Mouse (Mus musculus): ENCODE data around the gene Glt1d1. TPM values are rescaled to one million over a fixed set of nuclear protein-coding genes. Genes with fewer than 3 reads are reported as not detected.

The Glt1d1 gene
- polyA plus RNA-seq, 1 experiment from 2014 or later, result 1.9 TPM

- no peaks in the 10 kb centered on the region for H3K4me1 ChIP-seq
- no peak overlapping the region for H3K9ac ChIP-seq
- H3K36me3 ChIP-seq (replicated peaks), result peaks cover 10% of the 10 kb centered on the region; the same call in 1 of the 2 replicates
- no peak for ATAC-seq (ENCODE audit: low FRiP score)
- H3K27ac ChIP-seq, result no peak overlapping the region
- H3K9me3 ChIP-seq, result 0 out of 2 replicates have a peak, but pooled peaks cover 3% of the 10 kb centered on the region
- WGBS, result 93% methylated on average over 2 of the region's 2 CpGs
- H3K27me3 ChIP-seq, result no peaks in the 10 kb centered on the region
- H3K4me3 ChIP-seq (replicated peaks), result no peak overlapping the region
- no peak overlapping the region for H3K4me2 ChIP-seq
Observed at GRCm38 (mm10) chr5:127677561-127677960, 45.5 kb downstream of the Glt1d1 start.

- Histone ChIP-seq H3K9me3 (0 out of 2 replicates have a peak, but pooled peaks cover 3% of the 10 kb centered on the region), H3K9ac (no peak overlapping the region), H3K27ac (no peak overlapping the region), H3K4me1 (no peaks in the 10 kb centered on the region), H3K4me2 (no peak overlapping the region), H3K4me3 (replicated peaks) (no peak overlapping the region), H3K27me3 (no peaks in the 10 kb centered on the region), H3K36me3 (replicated peaks) (peaks cover 10% of the 10 kb centered on the region; the same call in 1 of the 2 replicates)
- 94% methylated on average over 5 of the region's 5 CpGs for WGBS
- no peak for ATAC-seq (ENCODE audit: low FRiP score)
Observed at GRCm38 (mm10) chr5:127678501-127678900, 46.4 kb downstream of the Glt1d1 start.

GRCm38 (mm10) chr5:127688568-127689170, 56.6 kb downstream of the Glt1d1 start:
- WGBS, result 80% methylated on average over 9 of the region's 9 CpGs
- Histone ChIP-seq H3K9me3 (no peaks in the 10 kb centered on the region), H3K27me3 (no peaks in the 10 kb centered on the region), H3K9ac (no peak overlapping the region), H3K4me1 (no peaks in the 10 kb centered on the region), H3K36me3 (replicated peaks) (no peaks in the 10 kb centered on the region), H3K27ac (no peak overlapping the region), H3K4me3 (replicated peaks) (no peak overlapping the region), H3K4me2 (no peak overlapping the region)
- no peak for ATAC-seq (ENCODE audit: low FRiP score)

- Histone ChIP-seq H3K9ac (no peak overlapping the region), H3K4me1 (no peaks in the 10 kb centered on the region), H3K4me3 (replicated peaks) (no peak overlapping the region), H3K36me3 (replicated peaks) (no peaks in the 10 kb centered on the region), H3K27ac (no peak overlapping the region), H3K9me3 (no peaks in the 10 kb centered on the region), H3K4me2 (no peak overlapping the region), H3K27me3 (no peaks in the 10 kb centered on the region)
- whole genome bisulfite sequencing, result 91% methylated on average over 10 of the region's 10 CpGs
- ATAC-seq (ENCODE audit: low FRiP score), result no peak
Observed at GRCm38 (mm10) chr5:127691085-127691484, 59.0 kb downstream of the Glt1d1 start.

GRCm38 (mm10) chr5:127691581-127691980, 59.5 kb downstream of the Glt1d1 start:
- Histone ChIP-seq H3K27me3 (no peaks in the 10 kb centered on the region), H3K36me3 (replicated peaks) (no peaks in the 10 kb centered on the region), H3K9ac (no peak overlapping the region), H3K4me2 (no peak overlapping the region), H3K9me3 (no peaks in the 10 kb centered on the region), H3K4me3 (replicated peaks) (no peak overlapping the region), H3K27ac (no peak overlapping the region), H3K4me1 (no peaks in the 10 kb centered on the region)
- 73% methylated on average over 21 of the region's 21 CpGs for WGBS
- no peak for ATAC-seq (ENCODE audit: low FRiP score)

- no peak overlapping the region for H3K4me3 ChIP-seq (replicated peaks)
- H3K9me3 ChIP-seq, result no peaks in the 10 kb centered on the region
- H3K27ac ChIP-seq, result no peak overlapping the region
- 82% methylated on average over 4 of the region's 4 CpGs for WGBS
- H3K9ac ChIP-seq, result no peak overlapping the region
- no peaks in the 10 kb centered on the region for H3K27me3 ChIP-seq
- H3K36me3 ChIP-seq (replicated peaks), result no peaks in the 10 kb centered on the region
- H3K4me2 ChIP-seq, result no peak overlapping the region
- H3K4me1 ChIP-seq, result no peaks in the 10 kb centered on the region
- no peak for ATAC-seq (ENCODE audit: low FRiP score)
Observed at GRCm38 (mm10) chr5:127695898-127696297, 63.8 kb downstream of the Glt1d1 start.

GRCm38 (mm10) chr5:127696602-127697001, 64.5 kb downstream of the Glt1d1 start:
- H3K4me2 ChIP-seq, result no peak overlapping the region
- no peak overlapping the region for H3K4me3 ChIP-seq (replicated peaks)
- no peak for ATAC-seq (ENCODE audit: low FRiP score)
- no peak overlapping the region for H3K27ac ChIP-seq
- WGBS, result 93% methylated on average over 4 of the region's 4 CpGs
- H3K4me1 ChIP-seq, result no peaks in the 10 kb centered on the region
- H3K27me3 ChIP-seq, result no peaks in the 10 kb centered on the region
- H3K9me3 ChIP-seq, result no peaks in the 10 kb centered on the region
- H3K36me3 ChIP-seq (replicated peaks), result no peaks in the 10 kb centered on the region
- H3K9ac ChIP-seq, result no peak overlapping the region

- no peaks in the 10 kb centered on the region for H3K36me3 ChIP-seq (replicated peaks)
- H3K4me3 ChIP-seq (replicated peaks), result no peak overlapping the region
- H3K9ac ChIP-seq, result no peak overlapping the region
- no peak overlapping the region for H3K4me2 ChIP-seq
- H3K4me1 ChIP-seq, result peaks cover 2% of the 10 kb centered on the region; the same call in 1 of the 2 replicates
- ATAC-seq (ENCODE audit: low FRiP score), result no peak
- H3K9me3 ChIP-seq, result no peaks in the 10 kb centered on the region
- H3K27me3 ChIP-seq, result no peaks in the 10 kb centered on the region
- no peak overlapping the region for H3K27ac ChIP-seq
- WGBS, result 77% methylated on average over 2 of the region's 2 CpGs
Observed at GRCm38 (mm10) chr5:127698525-127698924, 66.5 kb downstream of the Glt1d1 start.

GRCm38 (mm10) chr5:127699679-127700078, 67.6 kb downstream of the Glt1d1 start:
- no peak for ATAC-seq (ENCODE audit: low FRiP score)
- Histone ChIP-seq H3K4me1 (peaks cover 7% of the 10 kb centered on the region; the same call in 1 of the 2 replicates), H3K4me3 (replicated peaks) (no peak overlapping the region), H3K9ac (no peak overlapping the region), H3K27me3 (no peaks in the 10 kb centered on the region), H3K9me3 (no peaks in the 10 kb centered on the region), H3K36me3 (replicated peaks) (no peaks in the 10 kb centered on the region), H3K27ac (no peak overlapping the region), H3K4me2 (no peak overlapping the region)
- WGBS, result 88% methylated on average over 5 of the region's 5 CpGs

- Histone ChIP-seq H3K4me2 (no peak overlapping the region), H3K9ac (no peak overlapping the region), H3K4me1 (peaks cover 7% of the 10 kb centered on the region; the same call in 1 of the 2 replicates), H3K9me3 (no peaks in the 10 kb centered on the region), H3K4me3 (replicated peaks) (no peak overlapping the region), H3K27me3 (no peaks in the 10 kb centered on the region), H3K27ac (no peak overlapping the region), H3K36me3 (replicated peaks) (no peaks in the 10 kb centered on the region)
- ATAC-seq (ENCODE audit: low FRiP score), result no peak
- WGBS, result 73% methylated on average over 6 of the region's 6 CpGs
Observed at GRCm38 (mm10) chr5:127700156-127700555, 68.1 kb downstream of the Glt1d1 start.

GRCm38 (mm10) chr5:127703609-127704180, 71.6 kb downstream of the Glt1d1 start:
- 32% methylated on average over 9 of the region's 9 CpGs for WGBS
- Histone ChIP-seq H3K4me1 (peaks cover 7% of the 10 kb centered on the region; the same call in 1 of the 2 replicates), H3K4me3 (replicated peaks) (no peak overlapping the region), H3K4me2 (no peak overlapping the region), H3K27me3 (no peaks in the 10 kb centered on the region), H3K27ac (peak overlapping the region; percentile 42; the same call in 1 of the 2 replicates), H3K9ac (no peak overlapping the region), H3K9me3 (no peaks in the 10 kb centered on the region), H3K36me3 (replicated peaks) (no peaks in the 10 kb centered on the region)
- no peak; the same call in 1 of the 2 replicates for ATAC-seq (ENCODE audit: low FRiP score)

- peaks cover 7% of the 10 kb centered on the region; the same call in 1 of the 2 replicates for H3K4me1 ChIP-seq
- no peak for ATAC-seq (ENCODE audit: low FRiP score)
- no peak overlapping the region for H3K9ac ChIP-seq
- no peaks in the 10 kb centered on the region for H3K27me3 ChIP-seq
- no peak overlapping the region for H3K27ac ChIP-seq
- no peak overlapping the region for H3K4me3 ChIP-seq (replicated peaks)
- WGBS, result 92% methylated on average over 9 of the region's 9 CpGs
- no peaks in the 10 kb centered on the region for H3K9me3 ChIP-seq
- no peaks in the 10 kb centered on the region for H3K36me3 ChIP-seq (replicated peaks)
- no peak overlapping the region for H3K4me2 ChIP-seq
Observed at GRCm38 (mm10) chr5:127705225-127705624, 73.2 kb downstream of the Glt1d1 start.

GRCm38 (mm10) chr5:127705976-127706375, 73.9 kb downstream of the Glt1d1 start:
- WGBS, result 93% methylated on average over 8 of the region's 8 CpGs

More at GRCm38 (mm10) chr5:127705976-127706375, 73.9 kb downstream of the Glt1d1 start:
- Histone ChIP-seq H3K36me3 (replicated peaks) (no peaks in the 10 kb centered on the region), H3K4me3 (replicated peaks) (no peak overlapping the region), H3K27me3 (no peaks in the 10 kb centered on the region), H3K9ac (no peak overlapping the region), H3K27ac (no peak overlapping the region), H3K4me2 (no peak overlapping the region), H3K4me1 (peaks cover 7% of the 10 kb centered on the region; the same call in 1 of the 2 replicates), H3K9me3 (no peaks in the 10 kb centered on the region)
- ATAC-seq (ENCODE audit: low FRiP score), result no peak

All from forebrain, embryonic 12.5 days (tissue).